Mouse (Mus musculus): ENCODE data around the gene Fras1.

The Fras1 gene

GRCm38 (mm10) chr5:96584730-96585129, 211.0 kb downstream of the Fras1 start:
- no peak for DNase-seq (ENCODE audit: low spot score)

- DNase-seq (ENCODE audit: low spot score): no peak
Observed at GRCm38 (mm10) chr5:96590621-96591020, 216.9 kb downstream of the Fras1 start.

GRCm38 (mm10) chr5:96595793-96596192, 222.0 kb downstream of the Fras1 start:
- no peak for DNase-seq (ENCODE audit: low spot score)

GRCm38 (mm10) chr5:96603974-96604769, 230.4 kb downstream of the Fras1 start:
- DNase-seq (ENCODE audit: low spot score): no peak

GRCm38 (mm10) chr5:96608036-96608435, 234.3 kb downstream of the Fras1 start:
- no peak for DNase-seq (ENCODE audit: low spot score)

- no peak for DNase-seq (ENCODE audit: low spot score)
Observed at GRCm38 (mm10) chr5:96608581-96609280, 235.0 kb downstream of the Fras1 start.

GRCm38 (mm10) chr5:96612077-96612476, 238.3 kb downstream of the Fras1 start:
- DNase-seq (ENCODE audit: low spot score): no peak

- DNase-seq (ENCODE audit: low spot score): no peak
Observed at GRCm38 (mm10) chr5:96616954-96617646, 243.3 kb downstream of the Fras1 start.

GRCm38 (mm10) chr5:96618008-96618407, 244.3 kb downstream of the Fras1 start:
- no peak for DNase-seq (ENCODE audit: low spot score)

GRCm38 (mm10) chr5:96620209-96620608, 246.5 kb downstream of the Fras1 start:
- no peak for DNase-seq (ENCODE audit: low spot score)

- DNase-seq (ENCODE audit: low spot score): no peak
Observed at GRCm38 (mm10) chr5:96620618-96621017, 246.9 kb downstream of the Fras1 start.

GRCm38 (mm10) chr5:96622604-96623352, 249.0 kb downstream of the Fras1 start:
- DNase-seq (ENCODE audit: low spot score): no peak

GRCm38 (mm10) chr5:96629851-96630250, 256.1 kb downstream of the Fras1 start:
- DNase-seq (ENCODE audit: low spot score): no peak

GRCm38 (mm10) chr5:96635146-96635862, 261.5 kb downstream of the Fras1 start:
- DNase-seq (ENCODE audit: low spot score): no peak

- DNase-seq (ENCODE audit: low spot score): no peak
Observed at GRCm38 (mm10) chr5:96635866-96636265, 262.1 kb downstream of the Fras1 start.

- no peak for DNase-seq (ENCODE audit: low spot score)
Observed at GRCm38 (mm10) chr5:96639213-96639910, 265.6 kb downstream of the Fras1 start.

GRCm38 (mm10) chr5:96641297-96641696, 267.5 kb downstream of the Fras1 start:
- DNase-seq (ENCODE audit: low spot score): no peak

GRCm38 (mm10) chr5:96675676-96676075, 301.9 kb downstream of the Fras1 start:
- no peak for DNase-seq (ENCODE audit: low spot score)

GRCm38 (mm10) chr5:96677498-96677897, 303.7 kb downstream of the Fras1 start:
- no peak for DNase-seq (ENCODE audit: low spot score)

GRCm38 (mm10) chr5:96681085-96681484, 307.3 kb downstream of the Fras1 start:
- DNase-seq (ENCODE audit: low spot score): no peak

GRCm38 (mm10) chr5:96682777-96683176, 309.0 kb downstream of the Fras1 start:
- no peak for DNase-seq (ENCODE audit: low spot score)
